Mouse (Mus musculus) granulocyte monocyte progenitor cell, adult 5-6 weeks (primary cell): ENCODE data around the gene Ikbke. TPM values are rescaled to one million over a fixed set of nuclear protein-coding genes. Genes with fewer than 3 reads are reported as not detected.

Source experiments
- total RNA-seq, 2 experiments: library from RNA; stranded (forward) in 1 of 2; stranded (reverse) in 1 of 2; fragments of 200-712, 200-1000 nt in 1 of 2; fragments of >200 nt in 1 of 2; fragmentation: Nextera tagmentation in 1 of 2; gene quantifications; 2 replicates each; pipeline ENCODE4 v1.2.3; 2014 to 2017

Gene Ikbke
- total RNA-seq, 2 experiments from 2014 or later, result 31.7 to 57.9 TPM

Other genes with a start within 250 kb of the Ikbke start
- 212 and 254 TPM in 2 replicates for gene Mapkapk2, start 181.8 kb downstream of the Ikbke start, total RNA-seq (2014; fragmentation: Nextera tagmentation)
- gene Mapkapk2, start 181.8 kb downstream of the Ikbke start, total RNA-seq (2017), result 209 and 233 TPM in 2 replicates
- gene Dyrk3, start 141.3 kb downstream of the Ikbke start, total RNA-seq (2014; fragmentation: Nextera tagmentation), result 6.1 and 6.2 TPM in 2 replicates
- 4.1 and 6.3 TPM in 2 replicates for gene Dyrk3, start 141.3 kb downstream of the Ikbke start, total RNA-seq (2017)
- gene Eif2d, start 126.4 kb downstream of the Ikbke start, total RNA-seq (2014; fragmentation: Nextera tagmentation), result 43.3 and 44.9 TPM in 2 replicates
- gene Eif2d, start 126.4 kb downstream of the Ikbke start, total RNA-seq (2017), result 17.1 and 25.6 TPM in 2 replicates
- gene Rassf5, start 34.3 kb downstream of the Ikbke start, total RNA-seq (2014; fragmentation: Nextera tagmentation), result 48.5 and 59.1 TPM in 2 replicates
- gene Rassf5, start 34.3 kb downstream of the Ikbke start, total RNA-seq (2017), result 48.9 and 52.7 TPM in 2 replicates
- gene Srgap2, start 247.7 kb upstream of the Ikbke start, total RNA-seq (2014; fragmentation: Nextera tagmentation), result 36.0 and 61.0 TPM in 2 replicates
- 14.3 and 16.5 TPM in 2 replicates for gene Srgap2, start 247.7 kb upstream of the Ikbke start, total RNA-seq (2017)
- gene Fam72a, start 248.3 kb upstream of the Ikbke start, total RNA-seq (2014; fragmentation: Nextera tagmentation), result 3.0 and 8.1 TPM in 2 replicates
- gene Fam72a, start 248.3 kb upstream of the Ikbke start, total RNA-seq (2017), result 5.0 and 5.7 TPM in 2 replicates